Mouse (Mus musculus) left cerebral cortex, adult 2 months (tissue): ENCODE measurements at regions not wholly inside any gene's neighbourhood (a gene's known extent, or its start where the extent isn't known, plus 50 kb on each side); places are given as distances from the start of the nearest gene placed in this dataset.

Experiments used
- DNase-seq, 2 experiments: peaks; one replicate each; pipeline ENCODE4 v3.0.0; 2021 to 2022; ENCODE audit warnings: low spot score in 2 of 2, mixed read lengths in 1 of 2; ENCODE audit errors: extremely low spot score in 1 of 2
- H3K27ac ChIP-seq: fragments of 200-600 bp; 2 replicates; pipeline ENCODE4 v1.8.1; 2022
- H3K4me3 ChIP-seq: fragments of 200-600 bp; 2 replicates; pipeline ENCODE4 v1.8.1; 2022
- CTCF ChIP-seq: fragments of 200-600 bp; IDR thresholded peaks from 2 replicates; pipeline ENCODE4 v1.8.1; 2022; ENCODE audit warnings: antibody characterized with exemption, mild to moderate bottlenecking, moderate library complexity
- intact Hi-C: fragments of 180-260 bp; cut with DNase I; formaldehyde crosslinking; loops from one replicate; pipeline ENCODE4 v1.15.1; 2025

- intact Hi-C loops = no loop called here
- H3K27ac ChIP-seq = no peak overlapping the region
Measured at GRCm38 (mm10) chr16:27507212-27507611, 118.5 kb downstream of the Ccdc50 start.

DNA sequence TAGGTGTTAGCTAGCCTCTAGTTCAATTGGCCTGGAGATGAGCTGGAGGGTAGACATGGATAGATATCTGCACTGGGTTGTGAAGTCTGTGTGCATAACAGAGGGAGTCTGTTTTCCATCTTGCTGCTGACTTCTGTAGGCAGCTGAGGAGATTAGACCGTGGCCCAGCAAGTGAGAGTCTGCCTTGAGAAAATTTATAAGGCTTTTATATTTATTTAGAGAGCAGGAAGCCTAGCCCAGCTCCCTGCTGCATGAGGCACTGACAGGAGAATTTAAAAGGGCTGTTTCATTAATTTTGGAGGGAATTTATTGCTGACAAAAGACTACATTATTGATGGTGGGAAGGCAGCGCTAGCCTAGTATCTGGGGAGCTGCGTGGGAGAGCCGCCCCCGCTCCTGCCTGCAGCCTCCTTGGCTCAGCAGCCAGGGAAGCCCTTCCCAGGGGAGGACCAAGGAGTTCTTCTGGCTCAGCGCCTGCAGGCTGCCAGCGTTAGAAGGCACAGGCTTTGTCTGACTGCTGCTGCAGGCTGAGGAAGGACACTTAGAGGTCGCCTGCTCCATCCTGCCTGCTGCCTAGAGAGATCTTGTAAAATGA lies 135.0 kb downstream of the Ccdc50 start:
- peak overlapping the region; percentile 14; the same call in 1 of the 2 replicates for H3K4me3 ChIP-seq
- intact Hi-C loops = no loop called here
- peak overlapping the region; percentile 45 for H3K27ac ChIP-seq
- TF ChIP-seq CTCF = no peak
- peak; percentile 80 to 81 for DNase-seq

More at GRCm38 (mm10) chr16:27507212-27507611, 118.5 kb downstream of the Ccdc50 start:
- no peak overlapping the region for H3K4me3 ChIP-seq
- DNase-seq = no peak
- no peak for TF ChIP-seq CTCF

GRCm38 (mm10) chr16:27526669-27527068 lies 138.0 kb downstream of the Ccdc50 start:
- peak; percentile 39 for TF ChIP-seq CTCF
- intact Hi-C loops = no loop called here
- H3K4me3 ChIP-seq = no peak overlapping the region
- no peak overlapping the region for H3K27ac ChIP-seq
- no peak for DNase-seq

GRCm38 (mm10) chr16:27530634-27531033 lies 142.0 kb downstream of the Ccdc50 start:
- TF ChIP-seq CTCF = no peak
- no peak overlapping the region for H3K27ac ChIP-seq
- intact Hi-C loops = no loop called here
- H3K4me3 ChIP-seq = no peak overlapping the region
- DNase-seq = no peak
